Mouse (Mus musculus) heart, adult 2 months (tissue): ENCODE data around the gene Hoxa6.

ENCODE experiments used
- CTCF ChIP-seq: fragments of 200-600 bp; IDR thresholded peaks from 2 replicates; pipeline ENCODE4 v1.8.1; 2022; ENCODE audit warnings: antibody characterized with exemption, mild to moderate bottlenecking, moderate library complexity
- POLR2A ChIP-seq: fragments of 200-500 bp; IDR thresholded peaks from 2 replicates; pipeline ENCODE4 v1.6.1; 2011; ENCODE audit warnings: mild to moderate bottlenecking, low read depth, low read length, control low read depth; ENCODE audit not compliant: insufficient read depth

DNA sequence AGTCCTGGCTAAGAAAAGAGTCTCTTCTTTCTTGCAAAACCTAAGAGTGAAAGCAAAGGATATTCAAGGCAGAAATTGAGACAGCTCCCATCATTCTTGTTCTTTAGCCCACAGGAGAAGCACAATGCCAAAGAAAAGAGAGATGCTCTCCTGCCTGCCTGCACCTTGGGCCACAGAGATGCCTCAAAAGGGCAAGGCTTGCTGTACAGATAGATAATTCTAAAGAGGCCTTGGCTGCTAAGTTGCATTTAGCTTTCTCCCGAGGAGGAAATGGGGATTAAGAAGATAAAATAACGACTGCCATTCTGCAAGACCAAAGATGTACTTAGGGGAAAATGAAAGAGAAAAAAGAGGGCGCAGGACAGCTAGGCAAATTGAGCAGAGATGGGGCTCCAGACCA lies 38.4 kb upstream of the Hoxa6 start:
- TF ChIP-seq CTCF: no peak
- TF ChIP-seq POLR2A: no peak
